Mouse (Mus musculus): ENCODE measurements around the gene Glrx5. TPM values are rescaled to one million over a fixed set of nuclear protein-coding genes. Genes with fewer than 3 reads are reported as not detected.

Gene Glrx5
- 10 to 100 TPM; 57.1 to 65.6 TPM for total RNA-seq (2021)
- long read RNA-seq, experiment 1, transcript Glrx5-201 (2 exons, 2,925 nt): major isoform, 101 of 140 reads
- long read RNA-seq, experiment 1, partial matches to known transcripts: 38 of 140 reads
- long read RNA-seq, experiment 1, other reads (novel, unspliced or antisense): 1 of 140 reads
- long read RNA-seq, experiment 2, transcript Glrx5-201 (2 exons, 2,925 nt): major isoform, 197 of 280 reads
- long read RNA-seq, experiment 2, partial matches to known transcripts: 79 of 280 reads
- long read RNA-seq, experiment 2, other reads (novel, unspliced or antisense): 4 of 280 reads

DNA sequence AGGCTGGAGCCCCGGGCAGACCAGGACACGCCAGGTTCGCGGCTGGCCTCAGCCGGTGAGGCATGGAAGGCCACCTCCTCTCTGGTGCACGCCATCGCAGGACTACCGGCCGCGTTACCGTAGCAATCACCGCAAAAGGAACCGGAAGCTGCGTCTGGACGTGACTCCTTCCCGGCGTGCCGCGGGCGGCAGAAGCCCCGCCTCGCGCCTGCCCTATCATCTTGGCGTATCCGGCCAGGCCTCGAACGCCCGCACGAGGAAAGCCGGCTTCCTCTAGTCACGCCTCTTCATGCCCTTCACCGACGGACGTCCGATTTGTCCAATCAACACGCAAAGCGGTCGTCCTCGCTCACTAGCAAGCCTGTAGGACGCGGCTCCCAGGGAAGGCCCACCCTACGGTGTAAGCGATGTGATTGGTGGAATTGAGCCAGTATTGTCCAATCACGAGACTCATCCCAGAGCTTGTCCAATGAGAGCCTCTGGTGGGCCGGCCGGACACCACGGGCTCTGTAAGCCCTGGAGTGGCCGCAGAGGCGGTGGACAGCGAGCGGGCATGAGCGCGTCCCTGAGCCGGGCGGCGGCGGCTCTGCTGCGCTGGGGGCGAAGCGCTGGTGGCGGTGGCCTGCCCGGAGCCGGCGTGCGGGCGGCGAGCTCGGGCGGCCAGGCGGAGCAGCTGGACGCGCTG lies at the start of gene Glrx5:
Gene Glrx5 (plus strand): TSS at position 542 of the 685 bp plus-strand sequence.
- DNase-seq (ENCODE audit: low spot score in 2 of 2): peak; percentile 98 to 100

DNA sequence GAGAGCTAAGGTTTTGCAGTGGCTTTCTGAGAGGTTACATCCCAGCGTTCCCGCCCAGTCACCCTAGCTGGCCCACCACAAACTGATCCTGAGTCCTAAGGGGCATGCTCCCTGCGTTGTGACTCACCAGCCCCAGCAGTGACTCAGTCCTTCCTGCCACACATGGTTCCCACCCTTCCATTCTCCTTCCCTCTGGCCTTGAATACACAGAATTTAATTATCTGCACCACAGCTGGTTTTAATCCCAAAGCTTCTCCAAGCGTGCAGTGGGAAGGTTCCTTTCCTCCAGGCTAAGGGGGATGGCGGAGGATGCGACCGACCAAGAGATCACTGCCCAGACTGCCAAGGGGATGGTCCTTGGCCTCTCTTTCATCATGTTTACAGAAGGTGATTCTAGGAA lies 49.0 kb upstream of the Glrx5 start:
- no peak for DNase-seq (ENCODE audit: low spot score in 2 of 2)

- no peak for DNase-seq (ENCODE audit: low spot score in 2 of 2)
Measured at GRCm38 (mm10) chr12:104985088-104985487, 47.4 kb upstream of the Glrx5 start.

GRCm38 (mm10) chr12:104986001-104986400 lies 46.5 kb upstream of the Glrx5 start:
- DNase-seq (ENCODE audit: low spot score in 2 of 2): no peak

GRCm38 (mm10) chr12:104986781-104987180 lies 45.7 kb upstream of the Glrx5 start:
- DNase-seq (ENCODE audit: low spot score in 2 of 2): no peak

- no peak for DNase-seq (ENCODE audit: low spot score in 2 of 2)
Measured at GRCm38 (mm10) chr12:104987936-104988335, 44.6 kb upstream of the Glrx5 start.

DNA sequence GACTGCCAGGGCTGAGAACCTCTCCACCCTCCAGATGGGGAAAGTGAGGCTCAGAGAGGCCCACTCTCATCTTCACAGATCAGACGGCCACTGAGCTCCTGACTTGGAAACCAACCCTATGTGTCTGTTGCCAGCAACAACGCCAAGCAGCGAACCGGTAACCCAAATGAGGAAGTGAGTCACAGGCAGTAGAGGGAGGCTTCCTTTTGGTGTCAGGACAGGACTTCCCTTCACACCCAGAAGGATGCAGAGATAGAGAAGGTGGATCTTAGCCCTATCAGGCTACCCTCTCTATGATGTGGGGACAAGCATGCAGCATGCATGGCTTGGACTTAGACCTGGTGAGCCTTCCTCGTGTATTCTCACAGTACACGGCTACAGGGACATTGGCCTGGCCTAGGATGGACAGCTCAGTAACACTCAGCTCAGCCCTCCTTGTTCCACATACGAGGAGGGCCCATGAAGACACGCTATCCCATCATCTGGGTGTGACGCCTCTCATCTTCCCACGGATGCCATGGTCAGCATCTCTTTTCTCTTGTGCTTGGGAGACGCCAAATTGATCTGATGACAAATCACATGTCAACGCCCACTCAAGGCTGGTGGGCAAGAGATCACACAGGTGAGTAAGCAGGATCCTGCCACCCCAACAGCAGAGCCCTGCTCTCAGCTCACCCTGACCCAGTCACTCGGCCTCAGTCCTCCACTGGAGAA lies 41.6 kb upstream of the Glrx5 start:
- no peak for DNase-seq (ENCODE audit: low spot score in 2 of 2)

DNA sequence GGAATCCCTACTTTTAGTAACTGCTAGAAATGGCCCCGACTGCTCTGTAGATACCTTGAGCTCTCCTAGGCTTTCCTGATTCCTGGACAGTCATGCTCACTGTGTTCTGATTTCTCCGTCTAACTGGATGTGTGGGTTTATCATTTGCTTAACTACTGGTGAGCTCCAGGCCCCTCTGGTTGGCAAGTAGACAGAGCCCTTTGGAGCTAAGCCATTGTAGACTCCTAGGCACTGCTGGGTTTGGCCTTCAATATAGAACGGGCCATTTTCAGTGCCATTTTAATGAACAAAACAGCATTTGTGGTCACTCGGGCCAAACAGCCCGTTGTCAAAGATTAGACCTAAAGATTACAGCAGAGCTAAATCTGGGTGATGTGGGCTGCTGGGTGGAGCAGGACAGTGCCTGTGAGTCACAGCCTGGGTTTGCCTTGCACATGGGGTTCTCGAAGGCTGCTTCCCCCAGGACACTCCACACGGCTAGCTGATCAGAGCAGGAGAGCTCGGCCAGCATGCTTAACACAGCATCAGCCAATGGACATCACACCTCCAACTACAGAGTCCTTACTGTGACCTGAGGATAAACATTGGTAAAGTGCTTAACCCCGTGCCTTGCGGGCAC lies 40.3 kb upstream of the Glrx5 start:
- no peak for DNase-seq (ENCODE audit: low spot score in 2 of 2)

GRCm38 (mm10) chr12:104992838-104993237 lies 39.6 kb upstream of the Glrx5 start:
- no peak for DNase-seq (ENCODE audit: low spot score in 2 of 2)

GRCm38 (mm10) chr12:104995259-104995876 lies 37.1 kb upstream of the Glrx5 start:
- DNase-seq (ENCODE audit: low spot score in 2 of 2): no peak

GRCm38 (mm10) chr12:104996012-104996728 lies 36.3 kb upstream of the Glrx5 start:
- no peak for DNase-seq (ENCODE audit: low spot score in 2 of 2)

GRCm38 (mm10) chr12:104997159-104997558 lies 35.3 kb upstream of the Glrx5 start:
- no peak for DNase-seq (ENCODE audit: low spot score in 2 of 2)

DNA sequence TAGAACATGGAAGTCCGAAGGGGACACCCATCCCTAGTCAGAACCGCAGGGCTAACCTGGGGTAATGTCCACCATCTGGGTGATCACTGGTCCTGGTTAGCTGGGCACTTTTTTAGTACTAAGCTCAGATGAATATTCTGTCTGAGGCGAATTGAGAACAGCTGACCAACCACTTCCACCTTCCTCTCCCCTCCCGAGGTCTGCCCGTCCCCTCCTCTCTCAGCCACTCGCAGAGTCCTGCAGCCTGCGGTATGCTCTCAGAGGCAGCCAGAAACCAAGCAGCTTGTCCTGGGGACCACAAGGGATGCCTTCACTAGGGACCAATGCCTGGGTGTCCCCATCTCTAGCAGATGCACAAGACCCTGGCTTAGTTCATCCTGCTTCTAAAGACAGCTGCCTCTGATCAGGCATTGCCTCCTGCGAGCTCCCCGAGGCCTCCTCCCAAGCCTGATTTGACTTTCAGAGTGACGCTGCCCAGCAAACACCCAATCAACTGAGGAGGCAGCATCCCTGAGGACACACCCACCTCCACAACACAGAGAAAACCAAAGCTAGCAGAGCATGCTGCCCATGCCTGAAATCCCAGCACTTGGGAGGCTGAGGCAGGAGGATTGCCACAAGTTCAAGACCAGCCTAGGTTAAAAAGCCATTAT lies 34.7 kb upstream of the Glrx5 start:
- DNase-seq (ENCODE audit: low spot score in 2 of 2): no peak

DNA sequence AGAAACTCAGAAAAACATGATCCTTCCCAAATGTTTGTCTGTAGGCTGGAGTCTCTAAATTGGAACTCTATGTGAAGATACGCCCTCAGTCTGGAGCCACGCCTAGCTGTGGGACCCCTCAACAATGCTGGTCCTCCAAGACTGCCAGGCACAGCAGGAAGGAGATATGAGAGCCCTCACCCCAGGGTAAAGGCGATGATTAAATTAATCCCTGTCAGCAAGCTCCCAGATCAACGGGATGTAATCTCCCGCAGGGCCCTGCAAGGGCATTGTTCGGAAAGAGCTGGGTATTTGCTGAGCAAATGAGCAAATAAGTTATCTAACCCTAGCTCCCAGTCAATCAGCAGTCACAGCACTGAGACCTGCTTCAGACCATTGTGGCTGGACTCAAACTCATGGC lies 33.9 kb upstream of the Glrx5 start:
- no peak for DNase-seq (ENCODE audit: low spot score in 2 of 2)

DNA sequence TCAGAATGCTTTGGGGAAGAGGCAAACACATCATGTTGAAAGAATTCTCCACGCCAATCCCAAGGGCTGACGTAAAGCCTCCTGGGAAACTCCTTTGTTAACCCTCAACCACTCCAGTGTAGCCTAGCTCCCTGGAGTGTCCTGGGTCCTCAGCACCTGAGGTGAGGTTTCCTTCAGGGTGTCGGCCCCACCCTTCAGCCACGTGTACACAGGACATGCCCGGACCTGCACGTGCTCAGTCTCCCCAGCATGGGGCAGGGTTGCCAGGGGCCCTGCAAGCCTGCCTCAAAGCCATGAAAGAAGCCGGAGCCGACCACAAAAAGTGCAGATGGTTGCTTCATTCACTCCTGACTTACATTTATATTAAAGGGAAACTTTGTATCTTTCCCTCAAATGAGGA lies 33.3 kb upstream of the Glrx5 start:
- no peak for DNase-seq (ENCODE audit: low spot score in 2 of 2)

DNA sequence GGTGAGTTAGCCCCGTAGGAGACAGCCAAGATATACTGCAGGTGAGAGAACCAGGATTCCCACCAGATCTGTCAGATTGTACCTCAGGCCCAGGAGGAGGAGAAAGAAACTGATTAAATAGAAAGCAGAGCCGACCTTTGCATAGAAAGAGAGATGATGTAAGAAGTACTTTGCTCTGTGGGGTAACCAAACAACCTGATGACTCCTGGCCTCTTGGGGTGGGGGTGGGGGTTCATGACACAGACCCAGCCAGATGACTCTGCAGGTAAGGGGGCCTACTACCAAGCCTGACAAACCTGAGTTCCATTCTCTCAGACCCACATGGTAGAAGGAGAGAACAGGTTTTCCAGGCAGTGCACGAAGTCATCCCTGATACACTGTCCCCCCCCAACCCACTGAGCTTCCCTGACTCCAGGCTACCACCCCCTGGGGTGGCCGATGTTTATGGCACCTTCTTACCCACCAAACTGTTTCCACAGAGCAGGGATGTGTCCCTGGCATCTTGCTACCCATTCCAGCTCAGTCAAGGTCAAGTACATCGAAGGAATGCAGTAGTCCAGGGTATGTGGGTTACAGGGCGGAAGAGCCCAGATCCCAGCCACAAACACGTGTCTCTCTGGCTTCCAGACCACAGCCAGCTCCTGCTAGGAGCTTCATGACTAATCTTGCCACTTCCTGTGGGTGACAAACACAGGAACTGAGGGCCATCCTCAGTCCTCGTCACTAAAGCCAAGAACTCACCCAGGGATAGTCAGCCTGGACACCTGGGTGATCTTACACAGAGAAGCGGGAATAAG lies 31.8 kb upstream of the Glrx5 start:
- DNase-seq (ENCODE audit: low spot score in 2 of 2): no peak

DNA sequence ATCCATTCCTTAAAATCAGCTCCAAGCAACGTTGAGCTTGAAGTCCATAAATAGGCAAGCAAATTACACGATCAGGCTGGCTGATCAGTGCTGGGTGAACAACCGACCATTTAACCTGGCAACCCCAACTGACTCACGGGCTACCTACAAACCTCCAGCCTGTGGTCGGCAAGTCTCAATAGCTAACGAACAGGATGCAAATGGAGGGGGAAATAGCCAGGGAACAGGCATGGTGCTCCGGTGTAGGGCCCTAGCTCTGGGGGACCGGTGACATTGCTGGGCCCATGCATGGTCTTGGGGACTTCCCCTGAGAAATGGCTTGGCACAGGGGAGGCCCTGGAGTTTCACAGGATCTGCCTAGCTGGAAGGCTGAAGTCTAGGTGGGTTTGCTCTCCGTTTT lies 31.2 kb upstream of the Glrx5 start:
- DNase-seq (ENCODE audit: low spot score in 2 of 2): no peak

DNA sequence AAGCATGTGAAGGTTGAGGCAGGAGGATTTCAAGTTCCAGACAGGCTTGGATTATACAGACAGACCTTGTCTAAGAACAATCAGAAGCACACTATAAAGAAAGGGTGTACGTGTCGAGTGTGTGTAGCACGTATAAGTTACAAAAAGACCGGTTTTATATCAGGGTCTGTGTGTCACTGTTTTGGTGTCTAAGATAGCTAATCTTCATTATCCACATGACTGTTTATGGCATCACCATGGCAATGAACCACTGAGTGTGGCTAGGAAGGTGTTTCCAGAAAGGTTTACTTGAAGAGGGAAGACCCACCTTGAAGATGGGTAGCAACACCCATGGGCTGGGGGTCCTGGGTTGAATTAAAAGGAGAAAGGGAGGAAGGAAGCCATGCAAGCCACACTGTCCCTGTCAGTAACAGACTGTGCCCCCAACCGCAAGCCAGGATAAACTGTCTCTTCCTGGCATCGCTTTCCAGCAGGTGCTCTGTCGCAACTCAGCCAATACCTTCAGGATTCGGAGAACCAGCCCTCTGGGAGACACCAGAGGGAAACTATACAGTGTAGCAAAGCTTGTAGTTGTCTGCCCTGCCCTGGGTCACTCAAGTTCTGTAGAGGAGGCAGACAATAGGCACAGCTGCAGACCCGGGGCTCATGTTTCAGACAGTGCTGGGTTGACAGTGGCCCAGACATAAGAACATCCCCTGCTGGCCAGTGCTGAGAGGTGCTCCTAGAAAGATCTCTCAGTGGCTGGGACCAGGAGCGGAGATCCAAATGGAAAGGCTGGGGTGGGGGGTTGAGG lies 30.0 kb upstream of the Glrx5 start:
- no peak for DNase-seq (ENCODE audit: low spot score in 2 of 2)

GRCm38 (mm10) chr12:105003158-105003557 lies 29.3 kb upstream of the Glrx5 start:
- DNase-seq (ENCODE audit: low spot score in 2 of 2): no peak

All from layer of hippocampus, postnatal 14 days (tissue).